Mouse (Mus musculus) cerebellum, adult 2 months (tissue): ENCODE data around the gene Gsdma2.

Experiments
- CTCF ChIP-seq: fragments of 200-500 bp; IDR thresholded peaks from 2 replicates; pipeline ENCODE4 v1.5.1; 2011; ENCODE audit warnings: low read depth, mild to moderate bottlenecking, control low read depth, low read length, moderate library complexity, borderline replicate concordance; ENCODE audit not compliant: insufficient read depth
- POLR2A ChIP-seq: fragments of 200-500 bp; IDR thresholded peaks from 2 replicates; pipeline ENCODE4 v1.6.1; 2011; ENCODE audit warnings: low read length, control low read depth, borderline replicate concordance; ENCODE audit not compliant: insufficient read depth

- TF ChIP-seq CTCF (no peak), POLR2A (no peak)
These were observed 25.3 kb downstream of the Gsdma2 start for GRCm38 (mm10) chr11:98671857-98672256.
